Mouse (Mus musculus): Measurements from ENCODE around the gene Fnbp1.

The Fnbp1 gene

GRCm38 (mm10) chr2:31108186-31108585 lies 33.6 kb downstream of the Fnbp1 start:
- H3K27me3 ChIP-seq (ENCODE audit: insufficient read depth, low read length), result no peaks in the 10 kb centered on the region
- H3K4me3 ChIP-seq (replicated peaks; ENCODE audit: low read length), result no peak overlapping the region
- peaks cover 77% of the 10 kb centered on the region for H3K4me1 ChIP-seq (replicated peaks; ENCODE audit: low read depth, low read length)
- peaks cover 19% of the 10 kb centered on the region for H3K36me3 ChIP-seq (ENCODE audit: insufficient read depth, low read length)
- TF ChIP-seq CTCF (conservative IDR thresholded peaks at IDR 0.05; ENCODE audit: low read length), result no peak
- no peak for TF ChIP-seq POU5F1 (IDR thresholded peaks at IDR 0.05; ENCODE audit: borderline replicate concordance, low read length)
- no peak for TF ChIP-seq NANOG (IDR thresholded peaks at IDR 0.05; ENCODE audit: borderline replicate concordance, low read length)
- H3K9me3 ChIP-seq (ENCODE audit: low read length), result no peaks in the 10 kb centered on the region

DNA sequence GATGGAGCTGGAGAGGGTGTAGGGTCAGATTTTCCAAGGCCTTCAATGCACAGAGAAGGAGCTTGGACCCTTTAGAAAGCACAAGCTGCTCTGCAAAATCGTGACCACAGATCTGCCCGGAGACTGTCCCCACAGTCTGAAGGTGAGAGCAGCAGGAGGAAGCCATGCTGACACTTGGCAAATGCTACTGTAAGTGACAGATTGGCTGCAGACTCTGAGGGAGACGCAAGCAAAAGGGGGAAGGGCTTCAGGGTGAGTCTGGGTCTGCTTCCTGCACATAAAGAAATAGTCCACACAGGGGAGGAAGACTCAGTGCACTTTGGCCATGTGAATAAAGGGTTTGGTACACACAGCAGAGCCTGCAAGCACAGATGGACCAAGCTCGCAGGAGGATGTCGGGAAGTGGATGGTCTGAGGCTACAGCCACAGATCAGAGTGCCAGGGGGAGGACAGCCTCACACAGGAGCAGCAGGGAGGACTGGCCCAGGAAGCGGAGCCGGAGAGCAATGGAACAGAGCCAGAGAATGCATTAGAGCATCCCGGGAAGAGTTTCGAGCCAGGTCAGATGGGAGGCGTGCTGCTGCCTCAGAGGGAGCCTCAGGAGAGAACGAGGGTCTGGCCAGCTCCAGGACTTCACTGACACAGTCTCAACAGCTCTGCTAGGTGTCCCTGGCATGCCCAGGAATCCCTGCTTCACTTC lies 35.0 kb downstream of the Fnbp1 start:
- Histone ChIP-seq H3K9me3 (ENCODE audit: low read length) (no peaks in the 10 kb centered on the region), H3K4me1 (replicated peaks; ENCODE audit: low read depth, low read length) (peaks cover 78% of the 10 kb centered on the region), H3K4me3 (replicated peaks; ENCODE audit: low read length) (peak overlapping the region; percentile 35; the same call in 1 of the 2 replicates), H3K27me3 (ENCODE audit: insufficient read depth, low read length) (no peaks in the 10 kb centered on the region), H3K36me3 (ENCODE audit: insufficient read depth, low read length) (peaks cover 31% of the 10 kb centered on the region)
- TF ChIP-seq NANOG (IDR thresholded peaks at IDR 0.05; ENCODE audit: borderline replicate concordance, low read length) (no peak), POU5F1 (IDR thresholded peaks at IDR 0.05; ENCODE audit: borderline replicate concordance, low read length) (no peak), CTCF (conservative IDR thresholded peaks at IDR 0.05; ENCODE audit: low read length) (no peak)

DNA sequence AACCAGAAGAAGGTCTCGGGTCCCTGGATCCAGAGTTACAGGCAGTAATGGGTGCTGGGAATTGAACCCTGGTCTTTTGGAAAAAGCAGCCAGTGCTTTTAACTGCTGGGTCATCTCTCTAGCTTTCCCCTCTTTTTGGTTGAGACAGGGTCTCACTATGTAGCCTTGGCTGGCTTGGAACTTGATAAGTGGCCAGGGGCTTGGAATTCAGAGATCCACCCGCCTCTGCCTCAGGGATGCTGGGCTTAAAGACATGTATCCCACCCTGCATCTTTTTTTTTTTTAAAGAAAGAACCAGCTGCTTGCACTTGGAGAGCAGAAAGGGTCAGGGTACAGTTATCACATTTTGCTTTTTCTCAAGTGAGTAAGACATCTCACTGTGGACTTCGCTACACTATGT lies 35.8 kb downstream of the Fnbp1 start:
- H3K36me3 ChIP-seq (ENCODE audit: insufficient read depth, low read length), result peaks cover 39% of the 10 kb centered on the region
- no peaks in the 10 kb centered on the region for H3K27me3 ChIP-seq (ENCODE audit: insufficient read depth, low read length)
- no peak overlapping the region for H3K4me3 ChIP-seq (replicated peaks; ENCODE audit: low read length)
- peaks cover 78% of the 10 kb centered on the region for H3K4me1 ChIP-seq (replicated peaks; ENCODE audit: low read depth, low read length)
- H3K9me3 ChIP-seq (ENCODE audit: low read length), result no peaks in the 10 kb centered on the region
- TF ChIP-seq POU5F1 (IDR thresholded peaks at IDR 0.05; ENCODE audit: borderline replicate concordance, low read length), result no peak
- no peak for TF ChIP-seq NANOG (IDR thresholded peaks at IDR 0.05; ENCODE audit: borderline replicate concordance, low read length)
- no peak for TF ChIP-seq CTCF (conservative IDR thresholded peaks at IDR 0.05; ENCODE audit: low read length)

- H3K4me1 ChIP-seq (replicated peaks; ENCODE audit: low read depth, low read length), result peaks cover 77% of the 10 kb centered on the region
- H3K9me3 ChIP-seq (ENCODE audit: low read length), result no peaks in the 10 kb centered on the region
- no peak overlapping the region for H3K4me3 ChIP-seq (replicated peaks; ENCODE audit: low read length)
- no peak for TF ChIP-seq CTCF (conservative IDR thresholded peaks at IDR 0.05; ENCODE audit: low read length)
- no peak for TF ChIP-seq NANOG (IDR thresholded peaks at IDR 0.05; ENCODE audit: borderline replicate concordance, low read length)
- TF ChIP-seq POU5F1 (IDR thresholded peaks at IDR 0.05; ENCODE audit: borderline replicate concordance, low read length), result no peak
- H3K36me3 ChIP-seq (ENCODE audit: insufficient read depth, low read length), result peaks cover 43% of the 10 kb centered on the region
- H3K27me3 ChIP-seq (ENCODE audit: insufficient read depth, low read length), result no peaks in the 10 kb centered on the region
Observed at GRCm38 (mm10) chr2:31105279-31105678, 36.5 kb downstream of the Fnbp1 start.

DNA sequence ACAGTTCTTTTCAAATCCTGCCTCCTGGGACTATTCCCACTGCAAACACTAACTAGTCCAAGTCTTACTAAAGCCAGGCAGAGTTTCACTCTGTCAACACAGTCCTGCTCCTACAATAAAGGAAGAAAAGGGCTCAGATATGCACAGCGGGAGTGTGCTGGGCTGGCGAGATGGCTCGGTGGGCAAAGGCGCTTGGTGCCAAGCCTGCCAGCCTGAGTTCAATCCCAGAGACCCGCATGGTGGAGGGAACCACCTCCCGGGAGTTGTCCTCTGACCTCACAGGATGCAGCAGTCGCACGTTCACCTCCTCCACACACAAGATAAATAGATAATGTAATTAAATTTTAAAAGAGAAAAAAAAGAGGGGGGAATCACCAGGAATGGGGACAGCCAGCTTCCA lies 38.5 kb downstream of the Fnbp1 start:
- H3K27me3 ChIP-seq (ENCODE audit: insufficient read depth, low read length), result no peaks in the 10 kb centered on the region
- TF ChIP-seq CTCF (conservative IDR thresholded peaks at IDR 0.05; ENCODE audit: low read length) (no peak), POU5F1 (IDR thresholded peaks at IDR 0.05; ENCODE audit: borderline replicate concordance, low read length) (no peak), NANOG (IDR thresholded peaks at IDR 0.05; ENCODE audit: borderline replicate concordance, low read length) (no peak)
- H3K4me1 ChIP-seq (replicated peaks; ENCODE audit: low read depth, low read length), result peaks cover 77% of the 10 kb centered on the region
- no peaks in the 10 kb centered on the region for H3K9me3 ChIP-seq (ENCODE audit: low read length)
- H3K4me3 ChIP-seq (replicated peaks; ENCODE audit: low read length), result no peak overlapping the region
- H3K36me3 ChIP-seq (ENCODE audit: insufficient read depth, low read length), result peaks cover 58% of the 10 kb centered on the region

DNA sequence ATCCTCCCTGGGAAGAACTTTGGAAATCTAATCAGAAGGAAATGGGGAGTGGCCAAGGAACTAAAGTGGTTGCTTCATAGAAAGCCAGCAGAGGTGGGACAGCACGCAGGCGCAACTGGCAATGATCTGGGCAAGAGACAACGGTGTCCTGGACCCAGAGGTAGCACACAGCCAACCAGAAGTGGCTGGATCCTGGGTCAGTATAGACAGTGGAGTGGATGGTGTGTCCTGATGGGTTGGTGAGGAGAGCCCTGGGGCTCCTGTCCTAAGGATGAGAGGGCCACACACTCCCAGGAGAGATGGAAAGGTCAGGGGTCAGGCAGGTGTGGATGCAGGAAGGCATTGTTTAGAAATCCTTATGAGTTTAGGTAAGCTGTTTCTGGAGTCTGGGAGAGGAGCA lies 40.5 kb downstream of the Fnbp1 start:
- no peaks in the 10 kb centered on the region for H3K9me3 ChIP-seq (ENCODE audit: low read length)
- H3K4me3 ChIP-seq (replicated peaks; ENCODE audit: low read length), result no peak overlapping the region
- peaks cover 57% of the 10 kb centered on the region for H3K36me3 ChIP-seq (ENCODE audit: insufficient read depth, low read length)
- peaks cover 76% of the 10 kb centered on the region for H3K4me1 ChIP-seq (replicated peaks; ENCODE audit: low read depth, low read length)
- H3K27me3 ChIP-seq (ENCODE audit: insufficient read depth, low read length), result no peaks in the 10 kb centered on the region
- TF ChIP-seq CTCF (conservative IDR thresholded peaks at IDR 0.05; ENCODE audit: low read length), result no peak
- no peak for TF ChIP-seq POU5F1 (IDR thresholded peaks at IDR 0.05; ENCODE audit: borderline replicate concordance, low read length)
- TF ChIP-seq NANOG (IDR thresholded peaks at IDR 0.05; ENCODE audit: borderline replicate concordance, low read length), result no peak

- H3K9me3 ChIP-seq (ENCODE audit: low read length), result no peaks in the 10 kb centered on the region
- H3K4me1 ChIP-seq (replicated peaks; ENCODE audit: low read depth, low read length), result peaks cover 88% of the 10 kb centered on the region
- H3K27me3 ChIP-seq (ENCODE audit: insufficient read depth, low read length), result no peaks in the 10 kb centered on the region
- no peak for TF ChIP-seq CTCF (conservative IDR thresholded peaks at IDR 0.05; ENCODE audit: low read length)
- TF ChIP-seq POU5F1 (IDR thresholded peaks at IDR 0.05; ENCODE audit: borderline replicate concordance, low read length), result no peak
- no peak for TF ChIP-seq NANOG (IDR thresholded peaks at IDR 0.05; ENCODE audit: borderline replicate concordance, low read length)
- H3K4me3 ChIP-seq (replicated peaks; ENCODE audit: low read length), result no peak overlapping the region
- H3K36me3 ChIP-seq (ENCODE audit: insufficient read depth, low read length), result peaks cover 70% of the 10 kb centered on the region
Observed at GRCm38 (mm10) chr2:31099079-31099478, 42.7 kb downstream of the Fnbp1 start.

- H3K36me3 ChIP-seq (ENCODE audit: insufficient read depth, low read length), result peaks cover 73% of the 10 kb centered on the region
- peaks cover 89% of the 10 kb centered on the region for H3K4me1 ChIP-seq (replicated peaks; ENCODE audit: low read depth, low read length)
- H3K4me3 ChIP-seq (replicated peaks; ENCODE audit: low read length), result no peak overlapping the region
- H3K27me3 ChIP-seq (ENCODE audit: insufficient read depth, low read length), result no peaks in the 10 kb centered on the region
- H3K9me3 ChIP-seq (ENCODE audit: low read length), result no peaks in the 10 kb centered on the region
- TF ChIP-seq POU5F1 (IDR thresholded peaks at IDR 0.05; ENCODE audit: borderline replicate concordance, low read length) (no peak), NANOG (IDR thresholded peaks at IDR 0.05; ENCODE audit: borderline replicate concordance, low read length) (no peak), CTCF (conservative IDR thresholded peaks at IDR 0.05; ENCODE audit: low read length) (no peak)
Observed at GRCm38 (mm10) chr2:31098616-31099015, 43.2 kb downstream of the Fnbp1 start.

DNA sequence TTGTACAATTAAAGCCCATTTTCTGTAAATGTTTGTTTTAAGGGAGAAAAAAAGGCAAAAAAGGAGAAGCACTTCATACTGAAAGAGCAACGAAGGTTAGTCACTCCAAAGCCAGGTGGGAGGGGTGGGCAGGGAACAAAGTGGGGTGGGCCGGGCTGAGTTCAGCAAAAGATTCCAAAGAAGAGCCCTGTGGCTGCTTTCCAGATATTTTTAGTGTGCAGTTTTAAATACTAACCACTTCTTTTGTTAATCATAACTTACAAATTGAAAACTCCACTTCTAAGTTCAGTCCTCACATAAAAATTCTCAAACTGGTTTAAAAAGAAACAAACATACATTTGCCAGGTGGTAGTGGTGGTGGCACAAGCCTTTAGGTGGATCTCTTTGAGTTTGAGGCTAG lies 44.5 kb downstream of the Fnbp1 start:
- Histone ChIP-seq H3K4me1 (replicated peaks; ENCODE audit: low read depth, low read length) (peaks cover 93% of the 10 kb centered on the region), H3K27me3 (ENCODE audit: insufficient read depth, low read length) (no peaks in the 10 kb centered on the region), H3K9me3 (ENCODE audit: low read length) (no peaks in the 10 kb centered on the region), H3K4me3 (replicated peaks; ENCODE audit: low read length) (no peak overlapping the region), H3K36me3 (ENCODE audit: insufficient read depth, low read length) (peaks cover 71% of the 10 kb centered on the region)
- no peak for TF ChIP-seq CTCF (conservative IDR thresholded peaks at IDR 0.05; ENCODE audit: low read length)
- no peak for TF ChIP-seq NANOG (IDR thresholded peaks at IDR 0.05; ENCODE audit: borderline replicate concordance, low read length)
- no peak for TF ChIP-seq POU5F1 (IDR thresholded peaks at IDR 0.05; ENCODE audit: borderline replicate concordance, low read length)

All from E14TG2a.4 (cell line).